Mouse (Mus musculus) lung, embryonic 16.5 days (tissue): ENCODE measurements around the gene Tac2. TPM values are rescaled to one million over a fixed set of nuclear protein-coding genes. Genes with fewer than 3 reads are reported as not detected.
A peak's percentile ranks its signal among the peaks of the same experiment; 100 is the strongest.

Source experiments
- ATAC-seq: fragments of 200-750 bp; cut with Nextera tagmentation; 2 replicates; pipeline ENCODE4 v1.8.0; 2017; ENCODE audit warnings: low read depth, mild to moderate bottlenecking, moderate library complexity
- H3K27ac ChIP-seq: fragments of 300-500 bp; sonication (generic); 2 replicates; pipeline ENCODE4 v1.5.1; 2014; ENCODE audit warnings: mild to moderate bottlenecking, control low read depth, low read length
- H3K27me3 ChIP-seq: fragments of 300-500 bp; sonication (generic); 2 replicates; pipeline ENCODE4 v1.6.1; 2014; ENCODE audit warnings: low read depth, low read length, mixed read lengths; ENCODE audit not compliant: control insufficient read depth, insufficient read depth
- H3K36me3 ChIP-seq: fragments of 300-500 bp; sonication (generic); 2 replicates; pipeline ENCODE4 v1.6.1; 2014; ENCODE audit warnings: low read length; ENCODE audit not compliant: control insufficient read depth, insufficient read depth
- H3K4me1 ChIP-seq: fragments of 300-500 bp; sonication (generic); replicated peaks from 2 replicates; pipeline ENCODE4 v1.6.1; 2014; ENCODE audit warnings: low read length, mixed read lengths; ENCODE audit not compliant: control insufficient read depth, insufficient read depth
- H3K4me2 ChIP-seq: fragments of 300-500 bp; sonication (generic); 2 replicates; pipeline ENCODE4 v1.6.1; 2014; ENCODE audit warnings: low read depth, low read length, control low read depth
- H3K4me3 ChIP-seq: fragments of 300-500 bp; sonication (generic); 2 replicates; pipeline ENCODE4 v1.5.1; 2014; ENCODE audit warnings: mild to moderate bottlenecking, low read length, control low read depth
- H3K9ac ChIP-seq: fragments of 300-500 bp; sonication (generic); 2 replicates; pipeline ENCODE4 v1.6.1; 2014; ENCODE audit warnings: low read length, control low read depth
- H3K9me3 ChIP-seq: fragments of 300-500 bp; sonication (generic); 2 replicates; pipeline ENCODE4 v1.6.1; 2016; ENCODE audit warnings: low read length; ENCODE audit not compliant: control insufficient read depth
- WGBS: fragments of 180-500 bp; shearing (Covaris S2); extraction: QIAGEN DNeasy Blood & Tissue Kit; methylation state at CpG from one replicate; pipeline ENCODE4 v1.1.7; 2014; 5-methylcytosine and 5-hydroxymethylcytosine counted together
- polyA plus RNA-seq: library from polyadenylated mRNA; unstranded; fragments of >200 nt; fragmentation: Nextera tagmentation; extraction: Ambion mirVana; gene quantifications from 2 replicates; pipeline ENCODE4 v1.2.1, GENCODE M21; 2015

Gene Tac2
- polyA plus RNA-seq, 1 experiment from 2014 or later, result not detected

DNA sequence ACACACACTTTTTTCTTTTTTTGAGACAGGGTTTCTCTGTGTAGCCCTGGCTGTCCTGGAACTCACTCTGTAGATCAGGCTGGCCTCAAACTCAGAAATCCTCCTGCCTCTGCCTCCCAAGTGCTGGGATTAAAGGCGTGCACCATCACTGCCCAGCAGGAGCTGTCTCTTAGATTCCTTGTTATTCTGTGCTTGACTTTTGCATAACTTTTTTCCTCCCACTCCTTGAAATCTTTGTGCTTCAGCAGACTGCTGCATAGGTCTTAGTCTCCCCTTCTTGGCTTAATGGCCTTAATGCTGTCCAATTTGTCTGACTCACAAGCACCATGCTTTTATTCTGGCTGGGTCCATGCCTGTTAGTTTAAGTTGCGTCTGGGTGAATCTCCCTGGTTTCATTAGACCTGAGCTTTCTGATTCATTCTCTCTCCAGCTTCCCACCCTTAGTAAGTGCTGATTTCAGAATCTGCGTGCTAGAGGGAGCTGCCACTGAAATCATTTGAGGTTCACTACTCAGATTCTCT is 15.4 kb upstream of the Tac2 start:
- Histone ChIP-seq H3K4me1 (no peaks in the 10 kb centered on the region; the same call in 1 of the 2 replicates), H3K4me2 (no peak overlapping the region), H3K27ac (no peak overlapping the region), H3K9ac (no peak overlapping the region), H3K4me3 (no peak overlapping the region), H3K9me3 (no peaks in the 10 kb centered on the region), H3K36me3 (no peaks in the 10 kb centered on the region), H3K27me3 (no peaks in the 10 kb centered on the region)
- no peak for ATAC-seq
- WGBS, result 77% methylated on average over 3 of the region's 3 CpGs

DNA sequence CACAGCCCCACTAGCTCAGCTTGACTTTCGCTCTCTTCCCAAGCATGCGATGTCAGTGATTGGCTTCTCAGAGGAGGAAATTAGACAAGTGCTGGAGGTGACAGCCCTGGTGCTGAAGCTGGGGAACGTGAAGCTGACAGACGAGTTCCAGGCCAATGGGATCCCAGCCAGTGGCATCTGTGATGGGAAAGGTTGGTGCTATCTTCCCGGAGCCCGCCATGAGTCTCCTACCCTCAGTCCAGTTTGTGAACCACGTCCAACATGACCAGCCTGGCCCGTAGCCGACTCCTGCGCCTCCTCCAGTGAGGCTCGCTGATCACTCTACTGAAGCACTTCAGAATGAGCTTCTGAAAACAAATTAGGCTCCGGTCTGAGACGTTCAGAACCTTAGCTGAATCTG is 13.9 kb upstream of the Tac2 start:
- 58% methylated on average over 13 of the region's 13 CpGs for WGBS

DNA sequence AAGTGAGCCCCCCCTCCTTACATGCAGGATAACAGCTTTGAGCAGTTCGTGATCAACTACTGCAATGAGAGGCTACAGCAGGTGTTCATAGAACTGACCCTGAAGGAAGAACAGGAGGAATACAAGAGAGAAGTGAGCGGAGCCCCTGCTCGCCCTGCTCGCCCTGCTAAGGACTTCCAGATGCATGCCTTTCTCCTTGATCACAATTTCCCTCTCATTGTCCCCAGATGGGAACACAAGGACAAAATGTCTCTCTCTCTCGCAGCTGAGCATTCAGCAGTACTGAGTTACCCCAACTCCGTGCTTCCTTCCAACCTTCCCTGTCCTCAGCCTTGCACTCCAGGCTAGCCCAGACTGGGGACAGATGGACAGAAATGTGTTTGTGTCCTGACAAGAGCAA is 11.5 kb upstream of the Tac2 start:
- Histone ChIP-seq H3K9me3 (no peaks in the 10 kb centered on the region), H3K27ac (no peak overlapping the region), H3K27me3 (no peaks in the 10 kb centered on the region), H3K9ac (no peak overlapping the region), H3K4me2 (no peak overlapping the region), H3K4me3 (no peak overlapping the region), H3K4me1 (no peaks in the 10 kb centered on the region; the same call in 1 of the 2 replicates), H3K36me3 (no peaks in the 10 kb centered on the region)
- WGBS, result 77% methylated on average over 6 of the region's 6 CpGs
- ATAC-seq, result no peak

More for the DNA sequence above, 13.9 kb upstream of the Tac2 start:
- no peak overlapping the region for H3K9ac ChIP-seq
- no peaks in the 10 kb centered on the region for H3K9me3 ChIP-seq
- H3K4me2 ChIP-seq, result no peak overlapping the region
- no peak overlapping the region for H3K4me3 ChIP-seq
- no peak overlapping the region for H3K27ac ChIP-seq
- H3K4me1 ChIP-seq, result no peaks in the 10 kb centered on the region; the same call in 1 of the 2 replicates
- no peaks in the 10 kb centered on the region for H3K27me3 ChIP-seq
- ATAC-seq, result no peak
- H3K36me3 ChIP-seq, result no peaks in the 10 kb centered on the region

DNA sequence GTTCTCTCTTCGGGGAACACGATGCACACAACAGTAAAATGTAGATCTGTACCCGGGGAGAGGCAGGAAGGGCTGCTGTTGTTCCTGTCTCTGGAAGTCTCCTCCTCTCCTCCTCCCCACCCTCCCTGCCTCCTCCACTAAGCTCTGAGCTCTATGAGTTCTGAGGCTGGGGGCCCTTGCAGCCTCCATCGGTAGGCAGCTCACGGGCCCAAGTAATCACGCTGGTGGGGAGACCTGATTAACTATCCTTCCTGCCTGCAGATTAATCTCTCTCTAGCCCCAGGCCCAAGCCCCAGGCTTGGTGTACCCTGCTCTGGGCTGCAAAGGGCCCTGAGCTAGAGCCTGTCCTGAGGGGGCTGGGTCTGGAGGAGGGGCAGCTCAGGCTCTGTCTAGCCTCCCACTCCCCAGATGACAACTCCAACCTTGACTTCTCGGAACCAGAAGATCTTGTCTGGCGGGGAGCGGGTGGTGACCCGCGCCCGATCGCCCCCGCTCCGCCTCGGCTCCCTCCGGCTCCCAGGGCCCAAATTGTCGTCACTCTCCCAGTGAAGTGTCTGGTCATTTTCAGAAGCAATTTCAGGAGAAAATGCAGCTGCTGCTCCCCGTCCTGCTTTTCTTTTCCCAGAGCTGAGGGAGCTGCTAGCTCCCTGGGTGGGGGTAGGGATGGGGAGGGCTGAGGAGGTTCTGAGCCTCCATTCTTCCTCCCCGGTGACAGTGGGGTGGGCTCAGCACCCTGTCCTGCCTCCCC is 2.4 kb upstream of the Tac2 start:
- H3K4me2 ChIP-seq, result peak overlapping the region; percentile 45
- peak; percentile 42; the same call in 1 of the 2 replicates for ATAC-seq
- no peak overlapping the region for H3K27ac ChIP-seq
- peaks cover 8% of the 10 kb centered on the region for H3K4me1 ChIP-seq
- H3K9me3 ChIP-seq, result no peaks in the 10 kb centered on the region
- peak overlapping the region; percentile 55 for H3K9ac ChIP-seq
- H3K36me3 ChIP-seq, result no peaks in the 10 kb centered on the region
- H3K27me3 ChIP-seq, result peaks cover 8% of the 10 kb centered on the region
- peak overlapping the region; percentile 22; the same call in 1 of the 2 replicates for H3K4me3 ChIP-seq
- WGBS, result 18% methylated on average over 20 of the region's 20 CpGs

DNA sequence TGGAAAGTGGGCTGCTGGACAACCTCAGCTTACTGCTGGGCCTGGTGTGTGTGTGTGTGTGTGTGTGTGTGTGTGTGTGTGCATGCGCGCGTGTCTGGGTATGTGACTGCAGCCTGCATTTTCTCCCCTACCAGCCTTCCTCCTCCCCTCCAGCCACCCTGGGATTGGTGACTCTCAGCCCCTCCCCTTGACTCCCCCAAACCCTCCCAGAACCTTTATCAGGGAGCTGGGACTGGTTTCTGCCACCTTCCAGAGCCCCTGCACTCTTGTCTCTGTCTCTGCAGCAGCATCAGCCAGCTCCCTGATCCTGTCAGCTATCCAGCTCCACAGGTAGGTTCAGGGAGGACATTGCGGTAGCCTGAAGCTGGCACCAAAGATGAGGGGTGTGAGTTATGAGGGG is 858 bp downstream of the Tac2 start:
- WGBS, result 71% methylated on average over 4 of the region's 4 CpGs
- no peak overlapping the region for H3K27ac ChIP-seq
- H3K4me3 ChIP-seq, result no peak overlapping the region
- no peak overlapping the region for H3K4me2 ChIP-seq
- H3K36me3 ChIP-seq, result no peaks in the 10 kb centered on the region
- H3K9me3 ChIP-seq, result no peaks in the 10 kb centered on the region
- H3K4me1 ChIP-seq, result peaks cover 8% of the 10 kb centered on the region
- ATAC-seq, result no peak
- H3K27me3 ChIP-seq, result peaks cover 8% of the 10 kb centered on the region
- H3K9ac ChIP-seq, result no peak overlapping the region

DNA sequence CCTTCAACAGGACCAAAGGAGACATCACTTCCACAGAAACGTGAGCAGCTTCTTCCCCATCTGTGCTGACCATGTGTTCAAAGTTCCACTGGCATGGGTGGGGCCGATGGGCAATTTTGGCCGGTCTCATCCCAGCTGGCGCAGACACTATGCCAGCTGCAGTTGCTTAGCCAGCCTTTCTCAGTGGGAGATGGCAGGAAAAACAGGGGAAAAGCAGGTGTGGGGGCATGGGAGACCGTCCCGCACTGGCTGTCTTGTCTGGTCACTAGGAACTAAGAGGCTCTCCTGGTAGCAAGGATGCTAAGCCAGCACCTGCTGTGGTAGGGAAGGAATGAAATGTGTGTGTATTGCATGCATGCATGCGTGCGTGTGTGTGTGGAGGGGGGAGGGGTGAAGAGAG is 4.2 kb downstream of the Tac2 start:
- Histone ChIP-seq H3K4me2 (no peak overlapping the region), H3K9ac (no peak overlapping the region), H3K4me1 (no peaks in the 10 kb centered on the region), H3K27ac (no peak overlapping the region), H3K27me3 (no peaks in the 10 kb centered on the region), H3K36me3 (no peaks in the 10 kb centered on the region), H3K4me3 (no peak overlapping the region), H3K9me3 (no peaks in the 10 kb centered on the region)
- ATAC-seq, result no peak
- 71% methylated on average over 8 of the region's 8 CpGs for WGBS

DNA sequence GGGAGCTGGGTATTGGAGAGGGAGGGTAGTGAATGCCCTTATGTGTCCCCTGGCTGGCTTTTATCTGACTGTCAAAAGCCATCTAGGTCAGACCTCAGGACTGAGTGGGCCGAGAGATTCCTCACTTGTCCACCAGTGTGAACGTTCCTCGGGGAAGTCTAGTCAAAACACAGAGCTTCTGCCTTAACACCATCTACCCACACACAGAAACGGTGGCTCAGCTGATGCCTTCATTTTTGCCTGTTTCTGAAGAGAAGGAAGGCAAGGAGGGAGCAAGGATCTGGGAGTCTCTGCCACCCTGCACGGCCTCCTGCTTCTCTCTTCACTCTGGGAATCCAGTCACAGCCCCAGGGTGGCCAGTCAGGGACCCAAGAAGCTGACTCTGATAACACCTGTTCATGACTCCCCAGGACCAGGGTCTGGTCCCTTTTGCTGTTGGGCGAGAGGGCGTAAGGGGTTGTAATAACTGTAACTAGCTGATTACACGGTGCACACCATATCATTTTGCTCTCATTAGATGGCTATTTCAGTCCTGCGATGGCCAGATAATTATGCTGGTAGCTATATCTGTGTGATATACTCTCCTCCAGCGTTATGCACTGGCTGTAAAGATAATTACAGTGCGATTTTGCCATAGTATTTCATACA is 6.1 kb downstream of the Tac2 start:
- Histone ChIP-seq H3K36me3 (no peaks in the 10 kb centered on the region), H3K4me2 (no peak overlapping the region), H3K9me3 (no peaks in the 10 kb centered on the region), H3K27ac (no peak overlapping the region), H3K27me3 (no peaks in the 10 kb centered on the region), H3K4me1 (no peaks in the 10 kb centered on the region), H3K4me3 (no peak overlapping the region), H3K9ac (no peak overlapping the region)
- WGBS, result 66% methylated on average over 11 of the region's 11 CpGs
- ATAC-seq, result no peak

DNA sequence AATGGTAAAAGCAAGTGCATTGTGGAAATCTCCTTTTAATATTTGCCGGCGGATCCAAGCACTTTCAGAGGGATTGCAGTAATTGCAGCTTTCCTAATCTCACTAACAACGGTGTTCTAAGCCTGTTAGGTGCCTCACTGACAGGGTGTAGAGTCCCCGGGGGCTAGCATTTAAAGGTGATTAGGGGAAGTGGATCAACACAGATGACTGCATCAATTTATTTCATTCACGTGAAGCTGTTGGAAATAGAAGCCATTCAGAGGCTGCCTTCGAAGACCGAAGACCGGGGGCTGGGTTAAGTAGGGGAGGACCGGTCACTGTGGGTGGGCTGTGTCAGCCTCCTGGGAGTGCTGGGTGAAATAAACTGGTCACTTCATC is 6.6 kb downstream of the Tac2 start:
- H3K9me3 ChIP-seq, result no peaks in the 10 kb centered on the region
- H3K4me2 ChIP-seq, result no peak overlapping the region

DNA sequence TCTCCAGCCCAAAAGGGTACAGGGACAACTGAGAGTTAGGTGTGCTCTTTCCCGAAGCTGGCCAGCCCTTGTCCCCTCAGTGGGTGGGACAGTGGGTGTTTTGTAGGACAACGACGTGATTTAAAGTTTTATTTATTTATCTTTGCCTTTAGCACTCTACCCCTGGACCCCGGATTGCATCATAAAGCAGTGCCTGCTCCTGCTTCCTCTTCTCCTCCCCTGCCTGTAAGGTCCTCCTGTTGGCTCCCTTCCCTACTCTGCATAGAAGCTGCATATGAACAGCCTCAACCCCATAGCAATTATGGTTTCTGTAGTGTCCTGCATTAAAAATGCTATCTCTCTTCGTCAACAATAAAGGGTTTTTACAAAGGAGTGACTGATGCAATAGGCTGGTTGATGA is 7.1 kb downstream of the Tac2 start:
- Histone ChIP-seq H3K27me3 (no peaks in the 10 kb centered on the region), H3K27ac (no peak overlapping the region), H3K36me3 (no peaks in the 10 kb centered on the region), H3K4me1 (no peaks in the 10 kb centered on the region), H3K4me3 (no peak overlapping the region), H3K4me2 (no peak overlapping the region), H3K9me3 (no peaks in the 10 kb centered on the region), H3K9ac (no peak overlapping the region)
- no peak for ATAC-seq
- WGBS, result 22% methylated on average over 5 of the region's 5 CpGs

More for the DNA sequence above, 6.6 kb downstream of the Tac2 start:
- WGBS, result 35% methylated on average over 9 of the region's 9 CpGs
- H3K27me3 ChIP-seq, result no peaks in the 10 kb centered on the region
- no peak overlapping the region for H3K9ac ChIP-seq
- H3K4me3 ChIP-seq, result no peak overlapping the region
- H3K36me3 ChIP-seq, result no peaks in the 10 kb centered on the region
- no peaks in the 10 kb centered on the region for H3K4me1 ChIP-seq
- H3K27ac ChIP-seq, result no peak overlapping the region
- no peak for ATAC-seq
